ENCODE assay signal across 27 mouse cellular contexts in the genomic region with DNA sequence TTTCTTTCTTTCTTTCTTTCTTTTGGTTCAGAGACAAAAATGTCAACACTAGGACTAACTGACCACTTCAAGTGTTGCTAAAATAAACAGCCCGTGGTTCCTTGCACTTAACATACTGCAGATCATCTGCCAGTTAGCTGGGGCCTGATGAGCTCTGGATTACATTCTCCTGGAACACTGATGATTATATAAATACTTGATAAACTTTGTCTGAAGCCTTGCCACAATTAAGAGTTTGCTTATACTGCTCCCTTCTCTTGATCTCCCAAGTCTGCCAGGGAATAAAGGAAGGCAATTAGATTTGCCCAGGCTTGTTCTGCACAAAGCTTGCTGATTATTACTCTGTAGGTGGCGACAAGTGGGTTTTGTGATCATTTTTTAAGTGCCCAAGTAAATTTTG. TPM values are rescaled to one million over a fixed set of nuclear protein-coding genes. Genes with fewer than 3 reads are reported as not detected.
A peak's percentile ranks its signal among the peaks of the same experiment; 100 is the strongest.
DNase-seq lines count a peak whose midpoint lies in the region; ATAC-seq and TF ChIP-seq lines count a peak whose summit lies in the region.
"Had no signal": no experiment of that assay in that cellular context is flagged by ENCODE, and none has a peak within 500 bp of the region (broad histone marks: within the 10 kb centered on the region; RNA-seq: fewer than 3 reads in every experiment).

No protein-coding gene starts in this region.

- no peaks in the 10 kb centered on the region for H3K27me3 ChIP-seq in heart, adult 2 months (ENCODE audit: control insufficient read depth, insufficient read depth, low read length)
- no peaks in the 10 kb centered on the region for H3K27me3 ChIP-seq in lung, embryonic 15.5 days
- H3K27me3 ChIP-seq in embryonic facial prominence, embryonic 10.5 days (replicated peaks; ENCODE audit: low read depth, poor library complexity, severe bottlenecking) = no peaks in the 10 kb centered on the region
- no peaks in the 10 kb centered on the region for H3K27me3 ChIP-seq in stomach, embryonic 16.5 days (ENCODE audit: control insufficient read depth, insufficient read depth, low read length)
- H3K27me3 ChIP-seq: CH12.LX; embryonic facial prominence, embryonic 12.5 days; limb, embryonic 12.5 days; neural tube, embryonic 15.5 days had no signal

- no peaks in the 10 kb centered on the region for H3K79me2 ChIP-seq in heart, adult 2 months (replicated peaks; ENCODE audit: control insufficient read depth, insufficient read depth, low read length)

- no peak for DNase-seq in heart, adult 2 months
- DNase-seq in heart, postnatal 10 days = no peak
- DNase-seq in lung, postnatal 4 days = no peak
- DNase-seq in embryonic facial prominence, embryonic 10.5 days (ENCODE audit: low spot score) = no peak
- DNase-seq in layer of hippocampus, adult 9-11 months = no peak
- DNase-seq: adrenal gland, adult 2 months; B cell, adult 2 months; cerebellum, adult 18-20 months; cerebellum, postnatal 14 days; kidney, postnatal 25 days; layer of hippocampus, postnatal 36 days; lung, adult 18-20 months; right cerebral cortex, adult 18-20 months; thymus, postnatal 36 days had no signal

- H3K9ac ChIP-seq in heart, adult 2 months (ENCODE audit: low read depth, low read length) = no peak overlapping the region
- no peak overlapping the region for H3K9ac ChIP-seq in lung, embryonic 15.5 days
- no peak overlapping the region for H3K9ac ChIP-seq in stomach, embryonic 16.5 days (ENCODE audit: low read length)
- H3K9ac ChIP-seq: embryonic facial prominence, embryonic 12.5 days; limb, embryonic 12.5 days; neural tube, embryonic 15.5 days had no signal

- H3K4me1 ChIP-seq in heart, adult 2 months (ENCODE audit: control insufficient read depth, insufficient read depth, low read length) = peaks cover 3% of the 10 kb centered on the region
- peaks cover 7% of the 10 kb centered on the region for H3K4me1 ChIP-seq in lung, embryonic 15.5 days
- peaks cover 14% of the 10 kb centered on the region; the same call in 1 of the 2 replicates for H3K4me1 ChIP-seq in embryonic facial prominence, embryonic 10.5 days
- H3K4me1 ChIP-seq in stomach, embryonic 16.5 days (ENCODE audit: control insufficient read depth, insufficient read depth, low read length) = no peaks in the 10 kb centered on the region; the same call in 1 of the 2 replicates
- H3K4me1 ChIP-seq: embryonic facial prominence, embryonic 12.5 days; limb, embryonic 12.5 days; neural tube, embryonic 15.5 days had no signal

- H3K27ac ChIP-seq in heart, adult 2 months = peak overlapping the region; percentile 15
- 0 out of 2 replicates have a peak overlapping the region, but pooled peaks have one; percentile 15 for H3K27ac ChIP-seq in lung, embryonic 15.5 days
- 0 out of 2 replicates have a peak overlapping the region, but pooled peaks have one; percentile 26 for H3K27ac ChIP-seq in embryonic facial prominence, embryonic 10.5 days (replicated peaks)
- H3K27ac ChIP-seq in stomach, embryonic 16.5 days (ENCODE audit: low read length) = peak overlapping the region; percentile 28; the same call in 1 of the 2 replicates
- H3K27ac ChIP-seq: embryonic facial prominence, embryonic 12.5 days; hindbrain, embryonic 10.5 days; layer of hippocampus, adult 2 months; limb, embryonic 12.5 days; midbrain, embryonic 10.5 days; neural tube, embryonic 15.5 days had no signal

- H3K4me3 ChIP-seq in heart, adult 2 months = no peak overlapping the region
- no peak overlapping the region for H3K4me3 ChIP-seq in lung, embryonic 15.5 days
- H3K4me3 ChIP-seq in embryonic facial prominence, embryonic 10.5 days = no peak overlapping the region
- no peak overlapping the region for H3K4me3 ChIP-seq in stomach, embryonic 16.5 days (replicated peaks; ENCODE audit: low read length)
- H3K4me3 ChIP-seq: embryonic facial prominence, embryonic 12.5 days; hindbrain, embryonic 10.5 days; layer of hippocampus, adult 2 months; limb, embryonic 12.5 days; midbrain, embryonic 10.5 days; neural tube, embryonic 15.5 days had no signal

- ATAC-seq in lung, embryonic 15.5 days (ENCODE audit: borderline replicate concordance, extremely low read depth, low FRiP score, low TSS enrichment) = no peak
- no peak for ATAC-seq in stomach, embryonic 16.5 days (ENCODE audit: insufficient read depth, low FRiP score)
- ATAC-seq: hindbrain, embryonic 16.5 days; intestine, postnatal 0 days had no signal

- no peak for TF ChIP-seq CTCF in heart, adult 2 months (IDR thresholded peaks at IDR 0.05)

- TF ChIP-seq EP300 in heart, adult 2 months (IDR thresholded peaks at IDR 0.05; ENCODE audit: insufficient read depth, low read depth, low read length) = no peak

- WGBS in heart, adult 2 months = 57% methylated on average over 2 of the region's 2 CpGs
- 21% methylated on average over 2 of the region's 2 CpGs for WGBS in lung, embryonic 15.5 days
- 66% methylated on average over 2 of the region's 2 CpGs for WGBS in embryonic facial prominence, embryonic 10.5 days
- WGBS in stomach, embryonic 16.5 days = 25% methylated on average over 2 of the region's 2 CpGs

- no peak for TF ChIP-seq POLR2A in heart, adult 2 months (IDR thresholded peaks at IDR 0.05; ENCODE audit: insufficient read depth, low read depth, low read length)

- intact Hi-C loops in heart, adult 2 months (cut with DNase I) = loop anchor here (5.0 kb wide), 1 partner anchor 190 kb away; a partner anchor contains a TSS
- intact Hi-C loops in heart, postnatal 10 days (cut with DNase I) = no loop called here

- H3K4me2 ChIP-seq in lung, embryonic 15.5 days = no peak overlapping the region
- no peak overlapping the region for H3K4me2 ChIP-seq in stomach, embryonic 16.5 days (ENCODE audit: low read depth, low read length)
- H3K4me2 ChIP-seq: embryonic facial prominence, embryonic 12.5 days; limb, embryonic 12.5 days; liver, embryonic 11.5 days; neural tube, embryonic 15.5 days had no signal

- H3K9me3 ChIP-seq in lung, embryonic 15.5 days = no peaks in the 10 kb centered on the region
- no peaks in the 10 kb centered on the region for H3K9me3 ChIP-seq in embryonic facial prominence, embryonic 10.5 days
- no peaks in the 10 kb centered on the region for H3K9me3 ChIP-seq in stomach, embryonic 16.5 days (replicated peaks; ENCODE audit: control insufficient read depth, low read length)
- H3K9me3 ChIP-seq: embryonic facial prominence, embryonic 12.5 days; hindbrain, embryonic 10.5 days; limb, embryonic 12.5 days; midbrain, embryonic 10.5 days; neural tube, embryonic 15.5 days had no signal

- H3K36me3 ChIP-seq in heart, adult 2 months (ENCODE audit: control insufficient read depth, insufficient read depth, low read length) = peaks cover 4% of the 10 kb centered on the region
- H3K36me3 ChIP-seq in lung, embryonic 15.5 days = peaks cover 8% of the 10 kb centered on the region; the same call in 1 of the 2 replicates
- peaks cover 44% of the 10 kb centered on the region for H3K36me3 ChIP-seq in embryonic facial prominence, embryonic 10.5 days (replicated peaks)
- H3K36me3 ChIP-seq in stomach, embryonic 16.5 days (ENCODE audit: control insufficient read depth, insufficient read depth, low read length) = peaks cover 4% of the 10 kb centered on the region; the same call in 1 of the 2 replicates

RNA-seq across cellular contexts. Expression of a gene that starts 24.9 kb away (rescaled TPM):
- under 1 TPM; 0.77 to 0.91 TPM for total RNA-seq in heart, adult 2 months (2021)
- 0.76 and 0.82 TPM in 2 replicates for polyA plus RNA-seq in heart, adult 2 months (2012; rRNA removed)
- 1 to 10 TPM; 1.1 to 1.6 TPM for total RNA-seq in heart, postnatal 10 days (2021)
- polyA plus RNA-seq in lung, embryonic 15.5 days (2015; fragmentation: Nextera tagmentation; extraction: Ambion mirVana) = 0.55 and 0.65 TPM in 2 replicates
- 0.24 and 0.28 TPM in 2 replicates for polyA plus RNA-seq in embryonic facial prominence, embryonic 10.5 days (2016; fragmentation: Nextera tagmentation; extraction: Ambion mirVana)
- 5.0 and 5.1 TPM in 2 replicates for polyA plus RNA-seq in stomach, embryonic 16.5 days (2015; fragmentation: Nextera tagmentation; extraction: Ambion mirVana)
- total RNA-seq: CH12.LX; granulocyte monocyte progenitor cell, adult 5-6 weeks had no signal
